Mouse (Mus musculus) forebrain, embryonic 15.5 days (tissue): ENCODE results near the gene Sept9. TPM values are rescaled to one million over a fixed set of nuclear protein-coding genes. Genes with fewer than 3 reads are reported as not detected.

Experiments used
- ATAC-seq: fragments of 200-750 bp; cut with Nextera tagmentation; replicated peaks from 2 replicates; pipeline ENCODE4 v1.8.0; 2017; ENCODE audit warnings: mild to moderate bottlenecking, moderate TSS enrichment, moderate library complexity
- H3K27ac ChIP-seq: fragments of 300-500 bp; sonication (generic); replicated peaks from 2 replicates; pipeline ENCODE4 v1.5.1; 2015; ENCODE audit warnings: mild to moderate bottlenecking, inconsistent platforms
- H3K27me3 ChIP-seq: fragments of 300-500 bp; sonication (generic); 2 replicates; pipeline ENCODE4 v1.6.1; 2015; ENCODE audit warnings: inconsistent platforms
- H3K36me3 ChIP-seq: fragments of 300-500 bp; sonication (generic); 2 replicates; pipeline ENCODE4 v1.6.1; 2015; ENCODE audit warnings: mild to moderate bottlenecking, inconsistent platforms
- H3K4me1 ChIP-seq: fragments of 300-500 bp; sonication (generic); 2 replicates; pipeline ENCODE4 v1.6.1; 2015; ENCODE audit warnings: inconsistent platforms
- H3K4me2 ChIP-seq: fragments of 300-500 bp; sonication (generic); replicated peaks from 2 replicates; pipeline ENCODE4 v1.6.1; 2015; ENCODE audit warnings: mild to moderate bottlenecking, inconsistent platforms
- H3K4me3 ChIP-seq: fragments of 300-500 bp; sonication (generic); 2 replicates; pipeline ENCODE4 v1.5.1; 2015; ENCODE audit warnings: mild to moderate bottlenecking, inconsistent platforms
- H3K9ac ChIP-seq: fragments of 300-500 bp; sonication (generic); replicated peaks from 2 replicates; pipeline ENCODE4 v1.6.1; 2015; ENCODE audit warnings: mild to moderate bottlenecking, inconsistent platforms
- H3K9me3 ChIP-seq: fragments of 300-500 bp; sonication (generic); 2 replicates; pipeline ENCODE4 v1.6.1; 2016; ENCODE audit warnings: inconsistent platforms
- WGBS: fragments of 180-500 bp; shearing (Covaris S2); methylation state at CpG from one replicate; pipeline ENCODE4 v1.1.7; 2015; ENCODE audit warnings: mixed read lengths; 5-methylcytosine and 5-hydroxymethylcytosine counted together
- polyA plus RNA-seq: library from polyadenylated mRNA; unstranded; fragments of >200 nt; fragmentation: Nextera tagmentation; extraction: Ambion mirVana; gene quantifications from 2 replicates; pipeline ENCODE4 v1.2.1, GENCODE M21; 2015

The Sept9 gene
- polyA plus RNA-seq, 1 experiment from 2014 or later: 126 TPM

- 5% methylated on average over 18 of the region's 18 CpGs for WGBS
Measured at GRCm38 (mm10) chr11:117265270-117265980, 66.0 kb downstream of the Sept9 start.

GRCm38 (mm10) chr11:117265981-117266905, 66.8 kb downstream of the Sept9 start:
- H3K4me1 ChIP-seq: peaks cover 62% of the 10 kb centered on the region
- ATAC-seq: peak; percentile 73
- H3K36me3 ChIP-seq: no peaks in the 10 kb centered on the region
- peak overlapping the region; percentile 82 for H3K4me2 ChIP-seq
- peak overlapping the region; percentile 73 for H3K27ac ChIP-seq
- WGBS: under 1% methylated on average over 63 of the region's 69 CpGs
- H3K9me3 ChIP-seq: no peaks in the 10 kb centered on the region
- H3K27me3 ChIP-seq: no peaks in the 10 kb centered on the region
- peak overlapping the region; percentile 61 for H3K9ac ChIP-seq
- peak overlapping the region; percentile 61 for H3K4me3 ChIP-seq

More at GRCm38 (mm10) chr11:117265270-117265980, 66.0 kb downstream of the Sept9 start:
- Histone ChIP-seq H3K9me3 (no peaks in the 10 kb centered on the region), H3K27me3 (no peaks in the 10 kb centered on the region), H3K4me3 (peak overlapping the region; percentile 61), H3K9ac (no peak overlapping the region), H3K27ac (peak overlapping the region; percentile 73; the same call in 1 of the 2 replicates), H3K4me1 (peaks cover 62% of the 10 kb centered on the region), H3K36me3 (no peaks in the 10 kb centered on the region), H3K4me2 (peak overlapping the region; percentile 82)
- ATAC-seq: peak; percentile 3; the same call in 1 of the 2 replicates

GRCm38 (mm10) chr11:117266906-117267721, 67.7 kb downstream of the Sept9 start:
- Histone ChIP-seq H3K4me2 (peak overlapping the region; percentile 82), H3K4me3 (peak overlapping the region; percentile 61), H3K36me3 (no peaks in the 10 kb centered on the region), H3K27me3 (no peaks in the 10 kb centered on the region), H3K4me1 (peaks cover 62% of the 10 kb centered on the region), H3K9me3 (no peaks in the 10 kb centered on the region), H3K27ac (peak overlapping the region; percentile 73), H3K9ac (peak overlapping the region; percentile 61)
- peak; percentile 76 for ATAC-seq
- under 1% methylated on average over 37 of the region's 37 CpGs for WGBS

- peaks cover 62% of the 10 kb centered on the region for H3K4me1 ChIP-seq
Measured at GRCm38 (mm10) chr11:117267828-117268227, 68.4 kb downstream of the Sept9 start.

GRCm38 (mm10) chr11:117268304-117268956, 69.0 kb downstream of the Sept9 start:
- 36% methylated on average over 10 of the region's 10 CpGs for WGBS
- no peak for ATAC-seq

More at GRCm38 (mm10) chr11:117267828-117268227, 68.4 kb downstream of the Sept9 start:
- 19% methylated on average over 4 of the region's 4 CpGs for WGBS
- peak overlapping the region; percentile 74; the same call in 1 of the 2 replicates for H3K27ac ChIP-seq
- ATAC-seq: no peak
- H3K36me3 ChIP-seq: no peaks in the 10 kb centered on the region
- H3K9me3 ChIP-seq: no peaks in the 10 kb centered on the region
- H3K4me3 ChIP-seq: peak overlapping the region; percentile 61
- H3K9ac ChIP-seq: no peak overlapping the region
- no peaks in the 10 kb centered on the region for H3K27me3 ChIP-seq
- peak overlapping the region; percentile 82 for H3K4me2 ChIP-seq

GRCm38 (mm10) chr11:117269053-117269702, 69.7 kb downstream of the Sept9 start:
- Histone ChIP-seq H3K9me3 (no peaks in the 10 kb centered on the region), H3K27ac (peak overlapping the region; percentile 74), H3K36me3 (no peaks in the 10 kb centered on the region), H3K4me3 (no peak overlapping the region), H3K4me1 (peaks cover 60% of the 10 kb centered on the region), H3K27me3 (no peaks in the 10 kb centered on the region), H3K9ac (no peak overlapping the region), H3K4me2 (no peak overlapping the region)
- WGBS: 41% methylated on average over 8 of the region's 8 CpGs
- no peak for ATAC-seq

More at GRCm38 (mm10) chr11:117268304-117268956, 69.0 kb downstream of the Sept9 start:
- Histone ChIP-seq H3K4me1 (peaks cover 61% of the 10 kb centered on the region), H3K4me2 (peak overlapping the region; percentile 82), H3K27me3 (no peaks in the 10 kb centered on the region), H3K4me3 (peak overlapping the region; percentile 61; the same call in 1 of the 2 replicates), H3K9me3 (no peaks in the 10 kb centered on the region), H3K36me3 (no peaks in the 10 kb centered on the region), H3K27ac (peak overlapping the region; percentile 74), H3K9ac (no peak overlapping the region)

- Histone ChIP-seq H3K4me2 (no peak overlapping the region), H3K9ac (no peak overlapping the region), H3K36me3 (no peaks in the 10 kb centered on the region), H3K4me1 (peaks cover 57% of the 10 kb centered on the region), H3K27me3 (no peaks in the 10 kb centered on the region), H3K9me3 (no peaks in the 10 kb centered on the region), H3K27ac (peak overlapping the region; percentile 74; the same call in 1 of the 2 replicates), H3K4me3 (no peak overlapping the region)
- WGBS: 53% methylated on average over 6 of the region's 6 CpGs
- ATAC-seq: no peak
Measured at GRCm38 (mm10) chr11:117269946-117270345, 70.5 kb downstream of the Sept9 start.

GRCm38 (mm10) chr11:117274973-117275372, 75.5 kb downstream of the Sept9 start:
- no peaks in the 10 kb centered on the region for H3K9me3 ChIP-seq
- 59% methylated on average over 5 of the region's 5 CpGs for WGBS
- no peaks in the 10 kb centered on the region for H3K36me3 ChIP-seq
- H3K27me3 ChIP-seq: no peaks in the 10 kb centered on the region
- ATAC-seq: no peak
- H3K27ac ChIP-seq: no peak overlapping the region
- peaks cover 25% of the 10 kb centered on the region for H3K4me1 ChIP-seq
- no peak overlapping the region for H3K9ac ChIP-seq
- no peak overlapping the region for H3K4me2 ChIP-seq
- H3K4me3 ChIP-seq: no peak overlapping the region

- no peak overlapping the region for H3K27ac ChIP-seq
- H3K4me1 ChIP-seq: peaks cover 21% of the 10 kb centered on the region
- WGBS: 25% methylated on average over 6 of the region's 6 CpGs
- no peak overlapping the region for H3K9ac ChIP-seq
- H3K4me3 ChIP-seq: no peak overlapping the region
- H3K4me2 ChIP-seq: no peak overlapping the region
- H3K9me3 ChIP-seq: no peaks in the 10 kb centered on the region
- no peaks in the 10 kb centered on the region for H3K36me3 ChIP-seq
- H3K27me3 ChIP-seq: no peaks in the 10 kb centered on the region
- no peak for ATAC-seq
Measured at GRCm38 (mm10) chr11:117275999-117276398, 76.5 kb downstream of the Sept9 start.

- ATAC-seq: no peak
- H3K4me3 ChIP-seq: no peak overlapping the region
- no peak overlapping the region for H3K27ac ChIP-seq
- no peaks in the 10 kb centered on the region for H3K27me3 ChIP-seq
- peaks cover 21% of the 10 kb centered on the region for H3K4me1 ChIP-seq
- no peak overlapping the region for H3K9ac ChIP-seq
- no peak overlapping the region for H3K4me2 ChIP-seq
- no peaks in the 10 kb centered on the region for H3K9me3 ChIP-seq
- H3K36me3 ChIP-seq: no peaks in the 10 kb centered on the region
- 75% methylated on average over 8 of the region's 8 CpGs for WGBS
Measured at GRCm38 (mm10) chr11:117276946-117277345, 77.5 kb downstream of the Sept9 start.
